Mouse (Mus musculus): ENCODE data around the gene Fbxw7. TPM values are rescaled to one million over a fixed set of nuclear protein-coding genes. Genes with fewer than 3 reads are reported as not detected.

Gene Fbxw7
- polyA plus RNA-seq, 1 experiment from 2014 or later, result 3.8 TPM

Other genes with a start within 250 kb of the Fbxw7 start
- 14.2 and 16.8 TPM in 2 replicates for gene Arfip1, start 232.6 kb upstream of the Fbxw7 start, polyA plus RNA-seq (2015; fragmentation: Nextera tagmentation; extraction: Ambion mirVana)
- gene Tigd4, start 221.7 kb upstream of the Fbxw7 start, polyA plus RNA-seq (2015; fragmentation: Nextera tagmentation; extraction: Ambion mirVana), result 0.08 TPM in 1 of 2 replicates, not detected in the other
- gene Tmem154, start 149.1 kb upstream of the Fbxw7 start, polyA plus RNA-seq (2015; fragmentation: Nextera tagmentation; extraction: Ambion mirVana), result 0.59 and 0.94 TPM in 2 replicates